Mouse (Mus musculus) G1E (cell line): Measurements from ENCODE around the gene Plin5. TPM values are rescaled to one million over a fixed set of nuclear protein-coding genes. Genes with fewer than 3 reads are reported as not detected.

Experiments
- ATAC-seq: 2 replicates; pipeline ENCODE4 v1.8.0; 2016; ENCODE audit warnings: mild to moderate bottlenecking; ENCODE audit not compliant: insufficient number of reproducible peaks, poor library complexity, low FRiP score, severe bottlenecking; ENCODE audit errors: extremely low read depth
- DNase-seq: peaks from one replicate; pipeline ENCODE4 v3.0.0; 2012; ENCODE audit warnings: low spot score
- H3K27me3 ChIP-seq: 2 replicates; pipeline ENCODE4 v1.6.1; 2012; ENCODE audit warnings: mild to moderate bottlenecking, low read length, inconsistent platforms; ENCODE audit not compliant: insufficient read depth
- H3K36me3 ChIP-seq: replicated peaks from 2 replicates; pipeline ENCODE3; 2012; ENCODE audit warnings: mild to moderate bottlenecking, inconsistent platforms
- H3K4me1 ChIP-seq: 2 replicates; pipeline ENCODE4 v1.6.1; 2012; ENCODE audit warnings: low read depth, low read length, inconsistent platforms, mixed read lengths; ENCODE audit not compliant: insufficient read depth
- H3K4me3 ChIP-seq: 2 replicates; pipeline ENCODE4 v1.5.1; 2012; ENCODE audit warnings: low read depth, mild to moderate bottlenecking, inconsistent platforms, low read length, moderate library complexity, mixed read lengths
- H3K9me3 ChIP-seq: replicated peaks from 2 replicates; pipeline ENCODE4 v1.6.1; 2012; ENCODE audit warnings: inconsistent platforms
- CTCF ChIP-seq: IDR thresholded peaks from 2 replicates; pipeline ENCODE4 v1.5.1; 2012; ENCODE audit warnings: low read depth, low read length, inconsistent platforms, mixed read lengths
- GATA1 ChIP-seq: IDR thresholded peaks from 2 replicates; pipeline ENCODE4 v1.6.1; 2012; ENCODE audit warnings: borderline replicate concordance, low read length, inconsistent platforms, mixed read lengths
- GATA2 ChIP-seq: IDR thresholded peaks from 2 replicates; pipeline ENCODE4 v1.6.1; 2012; ENCODE audit warnings: low read depth, low read length, inconsistent platforms, borderline replicate concordance
- POLR2AphosphoS5 ChIP-seq: IDR thresholded peaks from 2 replicates; pipeline ENCODE4 v1.6.1; 2012; ENCODE audit warnings: low read depth, low read length, inconsistent platforms; ENCODE audit not compliant: insufficient replicate concordance
- TAL1 ChIP-seq: conservative IDR thresholded peaks from 2 replicates; pipeline ENCODE4 v1.6.1; 2012; ENCODE audit warnings: low read depth, low read length, inconsistent platforms, mixed read lengths
- polyA plus RNA-seq: library from polyadenylated mRNA; stranded (reverse); fragments of >175 nt; gene quantifications from 2 replicates; pipeline ENCODE4 v1.2.3, GENCODE M21; 2012
- total RNA-seq, 2 experiments: library from RNA; stranded (forward) in 1 of 2; stranded (reverse) in 1 of 2; fragments of 200-1000 nt in 1 of 2; fragments of >200 nt in 1 of 2; fragmentation: Nextera tagmentation in 1 of 2; gene quantifications; 2 replicates each; pipeline ENCODE4 v1.2.3; 2014 to 2017

Plin5 gene
- total and polyA plus RNA-seq, 3 experiments = not detected

GRCm38 (mm10) chr17:56134463-56134971 lies 17.1 kb upstream of the Plin5 start:
- TF ChIP-seq CTCF = peak; percentile 89
- TF ChIP-seq GATA1 = no peak
- Histone ChIP-seq H3K9me3 (no peaks in the 10 kb centered on the region), H3K36me3 (peaks cover 19% of the 10 kb centered on the region), H3K27me3 (peaks cover 37% of the 10 kb centered on the region), H3K4me3 (peak overlapping the region; percentile 70), H3K4me1 (peaks cover 43% of the 10 kb centered on the region)
- DNase-seq (peak; percentile 74), ATAC-seq (no peak; the same call in 1 of the 2 replicates)

GRCm38 (mm10) chr17:56133457-56134363 lies 16.3 kb upstream of the Plin5 start:
- DNase-seq (peak; percentile 47), ATAC-seq (peak; percentile 65)
- no peak for TF ChIP-seq GATA2
- no peak for TF ChIP-seq GATA1
- no peak for TF ChIP-seq CTCF
- no peak for TF ChIP-seq POLR2AphosphoS5
- H3K4me1 ChIP-seq = peaks cover 38% of the 10 kb centered on the region
- H3K27me3 ChIP-seq = peaks cover 29% of the 10 kb centered on the region
- H3K4me3 ChIP-seq = peak overlapping the region; percentile 70; the same call in 1 of the 2 replicates
- peaks cover 24% of the 10 kb centered on the region for H3K36me3 ChIP-seq
- no peaks in the 10 kb centered on the region for H3K9me3 ChIP-seq

DNA sequence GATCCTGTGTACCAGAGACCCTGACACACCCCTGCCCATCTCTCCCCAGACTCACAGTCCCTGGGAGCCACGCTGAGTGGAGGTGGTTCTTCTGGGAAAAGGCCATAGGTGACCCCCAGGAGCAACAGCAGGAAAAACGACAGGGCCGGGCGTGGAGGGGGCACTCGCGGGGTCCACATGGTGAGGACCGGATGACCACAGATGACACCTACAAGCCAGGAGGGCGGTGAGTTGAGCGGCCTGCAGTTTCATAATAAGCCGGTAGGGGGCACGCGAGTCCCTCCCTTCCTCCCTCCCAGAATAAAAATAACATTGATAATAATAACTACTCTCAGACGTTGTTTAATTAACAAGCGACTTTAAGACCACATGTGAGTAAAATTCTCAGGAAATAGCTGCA lies 15.3 kb upstream of the Plin5 start:
- DNase-seq (peak; percentile 58), ATAC-seq (no peak)
- Histone ChIP-seq H3K9me3 (no peaks in the 10 kb centered on the region), H3K36me3 (peaks cover 30% of the 10 kb centered on the region), H3K27me3 (peaks cover 28% of the 10 kb centered on the region), H3K4me3 (no peak overlapping the region), H3K4me1 (peaks cover 35% of the 10 kb centered on the region)
- no peak for TF ChIP-seq GATA2
- TF ChIP-seq CTCF = peak; percentile 93

DNA sequence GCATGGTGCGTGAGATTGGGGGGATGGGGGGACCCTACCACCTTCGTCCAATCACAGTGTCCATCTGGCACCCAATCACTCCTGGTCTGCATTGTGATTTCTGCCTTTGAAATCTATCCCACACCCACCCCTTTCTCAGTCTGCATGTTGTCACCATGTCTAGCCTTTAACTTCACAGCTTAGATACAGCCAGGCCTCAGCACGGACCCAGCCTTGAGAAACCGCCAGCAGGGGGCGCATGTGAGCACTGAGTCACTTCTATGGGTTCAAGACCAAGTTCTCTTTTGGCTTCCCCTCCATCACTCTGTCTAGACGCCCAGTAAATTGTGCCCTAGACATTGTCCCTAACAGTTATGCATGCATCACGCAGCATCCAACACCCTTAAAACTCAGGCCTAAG lies 14.4 kb upstream of the Plin5 start:
- Histone ChIP-seq H3K9me3 (no peaks in the 10 kb centered on the region), H3K4me1 (peaks cover 35% of the 10 kb centered on the region), H3K4me3 (no peak overlapping the region), H3K36me3 (peaks cover 35% of the 10 kb centered on the region), H3K27me3 (peaks cover 28% of the 10 kb centered on the region)
- no peak for ATAC-seq
- TF ChIP-seq GATA2 = no peak
- no peak for TF ChIP-seq POLR2AphosphoS5
- no peak for TF ChIP-seq GATA1
- TF ChIP-seq CTCF = peak; percentile 72
- no peak for TF ChIP-seq TAL1
- peak; percentile 48 for DNase-seq

DNA sequence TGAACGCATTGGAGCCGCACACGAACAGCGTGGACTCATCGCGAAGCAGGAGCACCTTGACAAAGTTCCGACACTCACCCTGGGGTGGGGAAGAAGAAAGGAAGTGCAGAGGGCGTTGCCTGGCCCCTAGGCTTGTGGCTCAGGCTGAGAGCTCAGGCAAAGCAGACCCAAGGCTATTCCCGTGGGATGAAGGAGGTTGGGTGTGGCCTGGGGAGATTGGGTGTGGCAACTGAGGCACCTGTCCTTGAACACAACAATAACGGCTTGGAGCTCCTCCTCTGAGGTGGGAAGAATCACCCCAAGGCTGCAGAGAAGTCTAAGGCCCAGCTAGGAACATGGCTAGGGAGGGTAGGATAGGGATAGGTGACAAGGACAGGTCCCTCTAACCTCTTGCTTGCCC lies 13.7 kb upstream of the Plin5 start:
- ATAC-seq (no peak), DNase-seq (no peak)
- no peak for TF ChIP-seq GATA1
- no peak for TF ChIP-seq CTCF
- TF ChIP-seq GATA2 = no peak
- TF ChIP-seq TAL1 = no peak
- no peak for TF ChIP-seq POLR2AphosphoS5

GRCm38 (mm10) chr17:56128246-56128645 lies 10.8 kb upstream of the Plin5 start:
- no peaks in the 10 kb centered on the region for H3K9me3 ChIP-seq
- TF ChIP-seq TAL1 = no peak
- no peak for TF ChIP-seq POLR2AphosphoS5
- no peak for TF ChIP-seq GATA2
- TF ChIP-seq CTCF = no peak
- TF ChIP-seq GATA1 = no peak
- no peak for ATAC-seq
- DNase-seq = no peak
- H3K4me1 ChIP-seq = peaks cover 21% of the 10 kb centered on the region
- peaks cover 36% of the 10 kb centered on the region for H3K27me3 ChIP-seq
- H3K36me3 ChIP-seq = peaks cover 53% of the 10 kb centered on the region
- no peak overlapping the region for H3K4me3 ChIP-seq

More for the DNA sequence above, 13.7 kb upstream of the Plin5 start:
- H3K36me3 ChIP-seq = peaks cover 40% of the 10 kb centered on the region
- H3K4me3 ChIP-seq = no peak overlapping the region
- no peaks in the 10 kb centered on the region for H3K9me3 ChIP-seq
- peaks cover 32% of the 10 kb centered on the region for H3K27me3 ChIP-seq
- peaks cover 35% of the 10 kb centered on the region for H3K4me1 ChIP-seq
